Mouse (Mus musculus): Measurements from ENCODE around the gene Mrap.

DNA sequence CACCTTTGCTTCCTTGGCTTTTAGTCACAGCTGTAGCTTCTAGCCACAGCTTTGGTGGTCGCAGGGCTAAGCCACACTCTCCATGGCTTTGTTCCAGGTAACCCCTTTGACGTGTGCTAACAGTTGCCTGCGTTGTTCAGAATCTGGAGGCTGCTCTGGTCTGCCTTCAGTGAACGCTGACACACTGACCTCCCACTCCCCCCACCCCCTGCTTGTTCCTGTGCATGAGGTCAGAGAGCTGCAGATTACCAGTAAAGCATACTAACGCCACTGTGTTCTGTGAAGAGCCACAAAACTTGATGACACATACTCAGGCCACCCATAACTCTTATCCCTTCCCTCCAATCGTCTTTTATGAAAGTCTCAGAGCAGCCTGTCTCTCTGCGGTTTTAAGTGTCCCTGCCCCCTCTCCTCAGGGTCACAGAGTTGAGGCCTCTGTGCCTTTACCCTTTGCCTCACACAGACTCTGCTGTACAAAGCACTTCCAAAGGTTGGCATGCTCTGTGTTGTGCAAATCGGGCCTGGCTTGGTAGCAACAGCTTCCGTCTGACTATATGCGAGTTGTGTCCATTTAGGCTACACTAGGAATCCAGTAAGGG is 1.2 kb upstream of the Mrap start:
- no peak for TF ChIP-seq CTCF (IDR thresholded peaks at IDR 0.05; ENCODE audit: borderline replicate concordance, extremely low read depth, insufficient read depth, insufficient read length)
- TF ChIP-seq POLR2A (IDR thresholded peaks at IDR 0.05; ENCODE audit: borderline replicate concordance, extremely low read depth, insufficient read depth, insufficient read length, poor library complexity, severe bottlenecking), result no peak
